26 mouse cellular contexts compared by ENCODE assay signal in the genomic region with DNA sequence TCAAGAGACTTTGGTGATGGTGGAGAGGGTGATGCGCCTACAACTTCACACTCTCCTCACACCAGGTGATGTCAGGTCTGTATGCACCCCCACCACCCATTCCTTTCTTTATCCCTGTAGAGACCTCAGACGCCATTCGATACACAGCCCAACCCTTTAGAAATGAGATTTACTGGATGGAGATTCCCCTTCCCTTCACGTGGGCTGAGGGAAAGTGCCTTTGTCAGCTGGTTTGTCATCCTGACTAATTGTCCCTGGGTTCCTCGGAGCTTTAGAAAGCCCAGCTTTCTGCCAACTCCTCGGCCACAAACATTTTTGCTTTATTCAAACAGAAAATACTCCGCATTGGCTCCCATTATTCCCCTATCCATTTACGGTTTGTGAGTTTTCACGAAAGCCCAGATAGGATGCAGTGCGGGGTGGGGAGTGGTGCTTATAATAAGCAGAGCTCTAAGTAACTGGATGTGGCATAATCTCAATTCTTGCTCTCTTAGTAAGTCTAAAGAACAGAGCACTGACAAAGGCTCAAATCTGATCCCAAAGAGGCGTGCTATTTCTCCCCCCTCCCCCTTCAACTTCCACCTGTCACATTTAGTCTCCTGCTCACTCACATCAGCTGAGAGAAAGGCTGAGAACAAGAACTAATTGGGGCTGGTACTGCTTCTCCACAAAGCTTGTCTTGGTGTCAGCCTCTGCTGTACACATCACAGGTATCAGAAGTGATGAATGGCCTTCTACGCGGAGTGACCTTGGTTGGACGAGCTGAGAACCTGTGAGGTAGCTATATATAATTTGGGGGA.
DNase-seq lines count a peak whose midpoint lies in the region; TF ChIP-seq lines count a peak whose summit lies in the region.
"Had no signal": no experiment of that assay in that cellular context is flagged by ENCODE, and none has a peak within 500 bp of the region (broad histone marks: within the 10 kb centered on the region; RNA-seq: fewer than 3 reads in every experiment).

No protein-coding gene starts in this region.

- H3K27me3 ChIP-seq in C2C12 (ENCODE audit: control insufficient read depth, insufficient read depth, insufficient read length) = no peaks in the 10 kb centered on the region
- no peaks in the 10 kb centered on the region for H3K27me3 ChIP-seq in myocyte (ENCODE audit: control insufficient read depth, insufficient read depth, insufficient read length)
- H3K27me3 ChIP-seq: embryonic facial prominence, embryonic 15.5 days; forebrain, embryonic 12.5 days; forebrain, embryonic 15.5 days; heart, embryonic 15.5 days; hindbrain, embryonic 13.5 days; intestine, embryonic 15.5 days; Patski had no signal

- H3ac ChIP-seq in C2C12 (ENCODE audit: control insufficient read depth, insufficient read length, low read depth) = no peak overlapping the region
- H3ac ChIP-seq in myocyte (ENCODE audit: control insufficient read depth, insufficient read length) = no peak overlapping the region

- H3K79me3 ChIP-seq in C2C12 (ENCODE audit: low read depth) = no peaks in the 10 kb centered on the region

- H3K79me2 ChIP-seq in C2C12 (ENCODE audit: control insufficient read depth, insufficient read depth) (no peaks in the 10 kb centered on the region), myocyte (ENCODE audit: control insufficient read depth, insufficient read depth) (no peaks in the 10 kb centered on the region)

- no peaks in the 10 kb centered on the region for H3K36me3 ChIP-seq in C2C12 (ENCODE audit: control insufficient read depth, insufficient read depth)
- H3K36me3 ChIP-seq in myocyte (ENCODE audit: control insufficient read depth, insufficient read depth) = no peaks in the 10 kb centered on the region
- H3K36me3 ChIP-seq: embryonic facial prominence, embryonic 15.5 days; forebrain, embryonic 12.5 days; forebrain, embryonic 15.5 days; heart, embryonic 15.5 days; hindbrain, embryonic 10.5 days; hindbrain, embryonic 13.5 days; intestine, embryonic 15.5 days had no signal

- H3K4me3 ChIP-seq in C2C12 (ENCODE audit: insufficient read depth, poor library complexity, severe bottlenecking) = no peak overlapping the region
- H3K4me3 ChIP-seq in myocyte = no peak overlapping the region
- H3K4me3 ChIP-seq: embryonic facial prominence, embryonic 15.5 days; erythroblast, embryonic 14.5 days; forebrain, embryonic 12.5 days; forebrain, embryonic 15.5 days; heart, embryonic 15.5 days; hindbrain, embryonic 10.5 days; hindbrain, embryonic 13.5 days; intestine, embryonic 15.5 days had no signal

- peak overlapping the region; percentile 57 for H3K4me2 ChIP-seq in myocyte (ENCODE audit: low read depth)
- H3K4me2 ChIP-seq: embryonic facial prominence, embryonic 15.5 days; forebrain, embryonic 12.5 days; forebrain, embryonic 15.5 days; heart, embryonic 11.5 days; heart, embryonic 15.5 days; hindbrain, embryonic 13.5 days; intestine, embryonic 15.5 days had no signal

- no peak for TF ChIP-seq CTCF in C2C12 (IDR thresholded peaks at IDR 0.05; ENCODE audit: control insufficient read depth, insufficient read depth, insufficient read length)

- DNase-seq in Muller cell, postnatal 12 days (ENCODE audit: inconsistent ontology term) = peak; percentile 97
- DNase-seq in liver = no peak
- no peak for DNase-seq in neural tube, embryonic 10.5 days (ENCODE audit: extremely low spot score, low spot score)
- no peak for DNase-seq in cerebellum, postnatal 36 days
- DNase-seq: adrenal gland, postnatal 10 days; adrenal gland, postnatal 36 days; cerebellum, adult 11 months; cerebellum, adult 2 months; cerebellum, adult 9-11 months; cerebellum, postnatal 25 days; embryo, embryonic 11 days; gastrocnemius, postnatal 25 days; heart, postnatal 10 days; heart, postnatal 36 days had no signal

- TF ChIP-seq POLR2A in myocyte (IDR thresholded peaks at IDR 0.05; ENCODE audit: insufficient read length, low read depth) = no peak

TF ChIP-seq in C2C12, 6 proteins besides CTCF, POLR2A, EP300 and RAD21:
- TF ChIP-seq FOSL1 (IDR thresholded peaks at IDR 0.05; ENCODE audit: insufficient read depth, low read length, poor library complexity, severe bottlenecking) = no peak
- TF ChIP-seq USF1 (IDR thresholded peaks at IDR 0.05; ENCODE audit: low read depth) = peak; percentile 72
- no peak for TF ChIP-seq MAX (IDR thresholded peaks at IDR 0.05)
- no peak for TF ChIP-seq MYOG (IDR thresholded peaks at IDR 0.05; ENCODE audit: control insufficient read depth, extremely low read depth, insufficient read length)
- TF ChIP-seq CEBPB (IDR thresholded peaks at IDR 0.05; ENCODE audit: low read depth) = no peak
- peak; percentile 59 for TF ChIP-seq MYOD1 (IDR thresholded peaks at IDR 0.05; ENCODE audit: control insufficient read depth, insufficient read length, low read depth)

TF ChIP-seq in myocyte, 11 proteins besides CTCF, POLR2A, EP300 and RAD21:
- TF ChIP-seq POLR2AphosphoS2 (IDR thresholded peaks at IDR 0.05; ENCODE audit: insufficient read length, low read depth) = no peak
- TF ChIP-seq MYOD1 (IDR thresholded peaks at IDR 0.05; ENCODE audit: control insufficient read depth in 1 of 3, insufficient read length in 2 of 3, low read depth in 2 of 3) = peak in 2 of 3 experiments; percentile 31 to 34
- peak; percentile 33 for TF ChIP-seq USF1 (IDR thresholded peaks at IDR 0.05; ENCODE audit: low read depth)
- TF ChIP-seq CEBPB (IDR thresholded peaks at IDR 0.05; ENCODE audit: insufficient read depth, poor library complexity, severe bottlenecking) = no peak
TF ChIP-seq in myocyte: peak in this region for 2.
